Mouse (Mus musculus) neural tube, embryonic 15.5 days (tissue): ENCODE results near the gene Lamtor2. TPM values are rescaled to one million over a fixed set of nuclear protein-coding genes. Genes with fewer than 3 reads are reported as not detected.

Source experiments
- ATAC-seq: fragments of 200-750 bp; cut with Nextera tagmentation; 2 replicates; pipeline ENCODE4 v1.8.0; 2017; ENCODE audit warnings: mild to moderate bottlenecking, moderate TSS enrichment, moderate library complexity; ENCODE audit not compliant: low FRiP score
- H3K27ac ChIP-seq: fragments of 300-500 bp; sonication (generic); replicated peaks from 2 replicates; pipeline ENCODE4 v1.5.1; 2015; ENCODE audit warnings: mild to moderate bottlenecking, inconsistent platforms
- H3K27me3 ChIP-seq: fragments of 300-500 bp; sonication (generic); replicated peaks from 2 replicates; pipeline ENCODE4 v1.6.1; 2015; ENCODE audit warnings: inconsistent platforms
- H3K36me3 ChIP-seq: fragments of 300-500 bp; sonication (generic); 2 replicates; pipeline ENCODE4 v1.6.1; 2015; ENCODE audit warnings: inconsistent platforms
- H3K4me1 ChIP-seq: fragments of 300-500 bp; sonication (generic); 2 replicates; pipeline ENCODE4 v1.6.1; 2015; ENCODE audit warnings: inconsistent platforms
- H3K4me2 ChIP-seq: fragments of 300-500 bp; sonication (generic); 2 replicates; pipeline ENCODE4 v1.6.1; 2015; ENCODE audit warnings: inconsistent platforms, mild to moderate bottlenecking, moderate library complexity
- H3K4me3 ChIP-seq: fragments of 300-500 bp; sonication (generic); replicated peaks from 2 replicates; pipeline ENCODE4 v1.5.1; 2015; ENCODE audit warnings: mild to moderate bottlenecking, inconsistent platforms
- H3K9ac ChIP-seq: fragments of 300-500 bp; sonication (generic); replicated peaks from 2 replicates; pipeline ENCODE4 v1.6.1; 2015; ENCODE audit warnings: mild to moderate bottlenecking, inconsistent platforms
- H3K9me3 ChIP-seq: fragments of 300-500 bp; sonication (generic); replicated peaks from 2 replicates; pipeline ENCODE4 v1.6.1; 2016; ENCODE audit warnings: inconsistent platforms
- WGBS: fragments of 180-500 bp; shearing (Covaris S2); methylation state at CpG from one replicate; pipeline ENCODE4 v1.1.7; 2015; ENCODE audit warnings: mixed read lengths; 5-methylcytosine and 5-hydroxymethylcytosine counted together
- polyA plus RNA-seq: library from polyadenylated mRNA; unstranded; fragments of >200 nt; fragmentation: Nextera tagmentation; extraction: Ambion mirVana; gene quantifications from 2 replicates; pipeline ENCODE4 v1.2.1, GENCODE M21; 2015

Lamtor2 gene
- polyA plus RNA-seq, 1 experiment from 2014 or later = 193 TPM

GRCm38 (mm10) chr3:88567892-88568291, 15.0 kb upstream of the Lamtor2 start:
- H3K4me1 ChIP-seq = no peaks in the 10 kb centered on the region
- H3K9me3 ChIP-seq = no peaks in the 10 kb centered on the region
- H3K9ac ChIP-seq = no peak overlapping the region
- ATAC-seq = no peak
- H3K4me3 ChIP-seq = no peak overlapping the region
- H3K36me3 ChIP-seq = peaks cover 73% of the 10 kb centered on the region
- H3K27me3 ChIP-seq = no peaks in the 10 kb centered on the region
- no peak overlapping the region for H3K4me2 ChIP-seq
- WGBS = 98% methylated on average over 6 of the region's 6 CpGs
- no peak overlapping the region for H3K27ac ChIP-seq

GRCm38 (mm10) chr3:88566536-88567061, 13.7 kb upstream of the Lamtor2 start:
- H3K36me3 ChIP-seq = peaks cover 84% of the 10 kb centered on the region
- 90% methylated on average over 4 of the region's 4 CpGs for WGBS
- H3K9me3 ChIP-seq = no peaks in the 10 kb centered on the region
- no peak overlapping the region for H3K4me2 ChIP-seq
- ATAC-seq = no peak
- H3K4me3 ChIP-seq = no peak overlapping the region
- H3K9ac ChIP-seq = no peak overlapping the region
- no peaks in the 10 kb centered on the region for H3K27me3 ChIP-seq
- H3K4me1 ChIP-seq = no peaks in the 10 kb centered on the region
- H3K27ac ChIP-seq = no peak overlapping the region

DNA sequence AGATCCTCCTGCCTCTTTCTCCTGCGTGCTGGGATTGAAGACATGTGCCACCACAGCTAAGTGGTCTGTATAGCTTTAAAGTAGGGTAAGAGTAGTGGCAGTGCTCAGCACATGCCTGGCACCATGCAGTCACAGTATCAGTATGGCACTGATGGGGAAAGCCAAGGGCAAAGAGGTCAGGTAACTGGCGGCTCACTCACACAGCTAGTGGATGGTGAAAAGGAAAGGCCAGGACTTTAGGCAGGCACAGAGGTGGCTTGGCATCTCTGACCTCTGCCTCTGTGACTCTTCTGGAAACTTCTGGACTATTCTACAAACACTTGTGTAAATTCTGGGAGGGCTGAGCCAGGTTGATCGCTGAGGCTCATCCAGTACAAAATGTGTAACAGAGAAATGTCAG, 13.2 kb upstream of the Lamtor2 start:
- Histone ChIP-seq H3K27me3 (no peaks in the 10 kb centered on the region), H3K4me2 (no peak overlapping the region), H3K4me3 (no peak overlapping the region), H3K9ac (no peak overlapping the region), H3K9me3 (no peaks in the 10 kb centered on the region), H3K4me1 (no peaks in the 10 kb centered on the region), H3K27ac (no peak overlapping the region), H3K36me3 (peaks cover 89% of the 10 kb centered on the region)
- no peak for ATAC-seq
- 92% methylated on average over 3 of the region's 3 CpGs for whole genome bisulfite sequencing

GRCm38 (mm10) chr3:88563966-88564365, 11.1 kb upstream of the Lamtor2 start:
- no peaks in the 10 kb centered on the region for H3K9me3 ChIP-seq
- ATAC-seq = no peak
- no peaks in the 10 kb centered on the region for H3K27me3 ChIP-seq
- H3K9ac ChIP-seq = no peak overlapping the region
- H3K36me3 ChIP-seq = peaks cover 95% of the 10 kb centered on the region
- H3K4me3 ChIP-seq = no peak overlapping the region
- H3K27ac ChIP-seq = no peak overlapping the region
- WGBS = 82% methylated on average over 7 of the region's 7 CpGs
- no peak overlapping the region for H3K4me2 ChIP-seq
- H3K4me1 ChIP-seq = no peaks in the 10 kb centered on the region

GRCm38 (mm10) chr3:88563442-88563841, 10.6 kb upstream of the Lamtor2 start:
- Histone ChIP-seq H3K27me3 (no peaks in the 10 kb centered on the region), H3K4me1 (no peaks in the 10 kb centered on the region), H3K4me2 (no peak overlapping the region), H3K27ac (peak overlapping the region; percentile 28; the same call in 1 of the 2 replicates), H3K9me3 (no peaks in the 10 kb centered on the region), H3K9ac (no peak overlapping the region), H3K4me3 (no peak overlapping the region), H3K36me3 (peaks cover 95% of the 10 kb centered on the region)
- WGBS = 56% methylated on average over 4 of the region's 4 CpGs
- no peak for ATAC-seq

GRCm38 (mm10) chr3:88561989-88562388, 9.1 kb upstream of the Lamtor2 start:
- Histone ChIP-seq H3K9ac (no peak overlapping the region), H3K4me3 (no peak overlapping the region), H3K4me2 (no peak overlapping the region), H3K27ac (no peak overlapping the region), H3K4me1 (0 out of 2 replicates have a peak, but pooled peaks cover 3% of the 10 kb centered on the region), H3K36me3 (peaks cover 95% of the 10 kb centered on the region), H3K27me3 (no peaks in the 10 kb centered on the region), H3K9me3 (no peaks in the 10 kb centered on the region)
- WGBS = 62% methylated on average over 4 of the region's 4 CpGs
- ATAC-seq = no peak

DNA sequence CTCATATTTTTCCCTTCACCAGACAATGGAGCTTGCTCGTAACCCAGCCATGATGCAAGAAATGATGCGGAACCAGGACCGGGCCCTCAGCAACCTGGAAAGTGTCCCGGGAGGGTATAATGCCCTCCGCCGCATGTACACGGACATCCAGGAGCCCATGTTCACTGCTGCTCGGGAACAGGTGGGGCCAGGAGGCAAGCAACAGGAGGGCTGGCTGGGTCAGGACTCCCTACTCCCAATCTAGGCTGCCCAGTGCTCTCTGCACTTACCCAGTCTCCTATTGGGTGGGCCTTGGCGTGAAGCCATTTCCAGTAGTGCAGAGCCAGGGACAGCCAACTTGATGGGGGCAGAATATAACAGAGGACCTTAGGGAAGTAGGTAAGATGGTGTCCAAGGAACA, 6.7 kb upstream of the Lamtor2 start:
- Histone ChIP-seq H3K36me3 (peaks cover 88% of the 10 kb centered on the region), H3K4me2 (no peak overlapping the region), H3K27ac (no peak overlapping the region), H3K9ac (no peak overlapping the region), H3K27me3 (no peaks in the 10 kb centered on the region), H3K4me1 (peaks cover 16% of the 10 kb centered on the region), H3K9me3 (no peaks in the 10 kb centered on the region), H3K4me3 (no peak overlapping the region)
- 94% methylated on average over 9 of the region's 9 CpGs for WGBS
- no peak for ATAC-seq

GRCm38 (mm10) chr3:88556616-88557015, 3.7 kb upstream of the Lamtor2 start:
- Histone ChIP-seq H3K27me3 (no peaks in the 10 kb centered on the region), H3K27ac (no peak overlapping the region), H3K4me2 (no peak overlapping the region), H3K36me3 (peaks cover 60% of the 10 kb centered on the region), H3K4me1 (peaks cover 27% of the 10 kb centered on the region), H3K9me3 (no peaks in the 10 kb centered on the region), H3K9ac (no peak overlapping the region), H3K4me3 (no peak overlapping the region)
- no peak for ATAC-seq
- WGBS = 96% methylated on average over 8 of the region's 8 CpGs

GRCm38 (mm10) chr3:88555731-88556130, 2.9 kb upstream of the Lamtor2 start:
- Histone ChIP-seq H3K4me1 (peaks cover 36% of the 10 kb centered on the region), H3K9me3 (no peaks in the 10 kb centered on the region), H3K27me3 (no peaks in the 10 kb centered on the region), H3K4me2 (0 out of 2 replicates have a peak overlapping the region, but pooled peaks have one; percentile 5), H3K4me3 (no peak overlapping the region), H3K36me3 (peaks cover 51% of the 10 kb centered on the region), H3K9ac (peak overlapping the region; percentile 29; the same call in 1 of the 2 replicates), H3K27ac (no peak overlapping the region)
- WGBS = 96% methylated on average over 6 of the region's 6 CpGs
- no peak for ATAC-seq

- Histone ChIP-seq H3K4me2 (peak overlapping the region; percentile 73), H3K4me3 (peak overlapping the region; percentile 75; the same call in 1 of the 2 replicates), H3K36me3 (peaks cover 45% of the 10 kb centered on the region), H3K4me1 (peaks cover 42% of the 10 kb centered on the region), H3K27ac (no peak overlapping the region), H3K9me3 (no peaks in the 10 kb centered on the region), H3K9ac (peak overlapping the region; percentile 29), H3K27me3 (no peaks in the 10 kb centered on the region)
- 91% methylated on average over 5 of the region's 5 CpGs for WGBS
- ATAC-seq = no peak
Observed at GRCm38 (mm10) chr3:88555069-88555605, 2.3 kb upstream of the Lamtor2 start.

GRCm38 (mm10) chr3:88553880-88554586, 1.2 kb upstream of the Lamtor2 start:
- Histone ChIP-seq H3K9me3 (no peaks in the 10 kb centered on the region), H3K27me3 (no peaks in the 10 kb centered on the region), H3K9ac (peak overlapping the region; percentile 90), H3K4me3 (peak overlapping the region; percentile 75), H3K27ac (peak overlapping the region; percentile 95), H3K4me2 (peak overlapping the region; percentile 73), H3K4me1 (peaks cover 43% of the 10 kb centered on the region), H3K36me3 (peaks cover 34% of the 10 kb centered on the region)
- WGBS = under 1% methylated on average over 33 of the region's 41 CpGs
- peak; percentile 37 for ATAC-seq

- peak within 1 kb of the TSS; percentile 75 for H3K4me3 ChIP-seq
- H3K27me3 ChIP-seq = no peaks in the 10 kb centered on the region
- peaks cover 43% of the 10 kb centered on the region for H3K4me1 ChIP-seq
- ATAC-seq = peak; percentile 88
- peak within 1 kb of the TSS; percentile 90 for H3K9ac ChIP-seq
- peak within 1 kb of the TSS; percentile 95 for H3K27ac ChIP-seq
- H3K36me3 ChIP-seq = peaks cover 29% of the 10 kb centered on the region
- no peaks in the 10 kb centered on the region for H3K9me3 ChIP-seq
- H3K4me2 ChIP-seq = peak within 1 kb of the TSS; percentile 73
- under 1% methylated on average over 33 of the region's 37 CpGs for WGBS
Observed at GRCm38 (mm10) chr3:88553525-88553879, 628 bp upstream of the Lamtor2 start, which contains the start of gene Ubqln4. Gene Ubqln4, plus strand, starts transcription at chr3:88553758.
